Mouse (Mus musculus): ENCODE measurements at regions not wholly inside any gene's neighbourhood (a gene's known extent, or its start where the extent isn't known, plus 50 kb on each side); places are given as distances from the start of the nearest gene placed in this dataset.

DNA sequence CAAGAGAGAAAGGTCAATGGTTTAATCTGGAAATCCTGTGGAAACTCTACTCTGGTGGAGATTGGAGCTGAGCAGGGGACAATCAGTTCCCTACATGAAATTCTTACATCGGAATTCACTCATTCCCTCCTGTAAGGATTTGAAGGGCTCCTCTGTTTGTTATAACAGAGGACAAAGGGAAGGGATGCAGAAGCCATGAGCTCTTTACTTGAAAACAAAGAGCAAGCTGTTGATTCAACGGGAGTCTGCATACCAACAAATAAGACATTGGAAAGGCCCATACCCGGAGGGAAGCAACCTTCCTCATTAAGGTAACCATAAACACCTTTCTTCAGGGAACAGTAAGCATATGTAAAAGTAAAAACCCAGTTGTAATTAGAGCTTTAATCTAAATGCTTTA is 359.3 kb downstream of the Cenpc1 start:
- no peak for DNase-seq (ENCODE audit: low spot score)

GRCm38 (mm10) chr5:85677872-85678271 is 387.5 kb downstream of the Cenpc1 start:
- no peak for DNase-seq (ENCODE audit: low spot score)

DNA sequence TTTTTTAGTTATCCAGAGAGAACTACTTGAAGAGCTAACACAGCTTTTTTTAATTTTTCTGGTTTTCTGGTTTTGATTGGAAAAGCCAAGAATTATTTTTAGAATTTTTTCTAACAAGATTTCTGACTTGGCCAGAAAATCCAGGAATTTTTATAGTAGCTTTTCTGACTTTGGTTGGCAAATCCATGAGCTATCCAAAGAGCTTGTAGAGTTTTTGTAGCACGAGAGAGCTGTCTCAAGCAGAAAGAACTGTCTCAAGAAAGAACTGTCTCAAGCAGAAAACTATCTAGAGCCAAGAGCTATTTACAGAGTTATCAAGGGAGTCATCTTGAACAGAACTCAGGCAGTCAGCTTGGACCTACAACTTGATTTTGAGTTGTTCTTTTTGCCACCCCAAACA is 394.3 kb downstream of the Cenpc1 start:
- no peak for DNase-seq (ENCODE audit: low spot score)

GRCm38 (mm10) chr5:85661487-85661886 is 403.9 kb downstream of the Cenpc1 start:
- no peak for DNase-seq (ENCODE audit: low spot score)

DNA sequence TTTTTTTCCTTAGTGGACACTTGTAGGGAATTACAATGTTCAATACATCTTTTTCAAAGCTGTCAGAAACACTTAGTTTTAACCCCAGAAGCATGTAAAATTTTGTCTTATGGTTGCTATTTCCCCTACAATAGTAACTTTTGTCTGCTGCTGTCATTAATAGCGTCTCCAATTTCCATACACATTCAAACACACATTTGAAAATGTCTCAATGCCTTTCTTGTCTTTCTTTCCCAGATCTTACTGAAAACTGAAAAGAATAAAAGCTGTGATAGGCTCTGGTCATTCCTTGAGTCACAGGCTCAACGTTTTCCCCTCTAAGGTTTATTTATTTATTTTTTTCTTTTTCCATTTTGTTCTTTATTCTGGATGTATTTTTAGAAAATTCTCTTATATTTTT is 444.3 kb downstream of the Cenpc1 start:
- no peak for DNase-seq (ENCODE audit: low spot score)

DNA sequence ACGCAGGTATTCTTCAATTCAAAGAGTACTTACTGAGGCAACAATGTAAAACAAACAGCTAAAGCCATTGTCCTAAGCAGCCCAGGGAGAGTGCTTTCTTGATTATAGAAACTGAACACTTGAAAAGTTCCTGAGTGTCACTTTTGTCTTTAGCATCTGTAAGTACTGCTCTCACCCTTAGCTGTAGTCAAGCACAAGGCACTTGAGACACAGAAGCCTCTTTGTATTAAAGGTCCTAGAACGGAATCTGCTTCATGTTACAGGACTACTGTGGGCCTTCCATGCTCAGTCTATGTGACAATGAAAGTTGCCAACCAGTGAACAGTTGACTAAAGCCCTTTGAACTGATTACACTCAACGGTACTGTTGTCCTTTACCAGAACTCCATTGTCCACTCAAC is 450.6 kb downstream of the Cenpc1 start:
- DNase-seq (ENCODE audit: low spot score): no peak

GRCm38 (mm10) chr5:85612606-85613005 is 452.8 kb downstream of the Cenpc1 start:
- no peak for DNase-seq (ENCODE audit: low spot score)

GRCm38 (mm10) chr5:85609104-85609503 is 456.3 kb downstream of the Cenpc1 start:
- DNase-seq (ENCODE audit: low spot score): no peak

DNA sequence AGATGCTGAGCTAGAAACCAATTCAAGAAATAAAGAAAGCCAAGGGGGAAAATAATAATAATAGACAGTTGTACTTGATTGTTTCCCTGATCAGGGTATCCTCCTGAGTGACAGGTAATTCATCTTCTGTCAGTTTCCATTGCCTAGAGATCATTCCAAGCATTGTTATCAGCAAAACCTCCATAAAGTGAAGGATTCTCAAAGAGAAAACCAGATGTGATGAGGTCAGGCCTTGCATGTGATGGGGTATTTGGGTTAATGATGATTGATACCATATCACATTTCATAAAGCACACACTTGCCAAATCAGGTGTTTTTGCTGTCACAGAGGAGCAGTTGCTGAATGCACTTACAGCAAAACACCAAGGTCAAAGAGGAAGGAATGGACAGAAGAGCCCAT is 467.2 kb downstream of the Cenpc1 start:
- no peak for DNase-seq (ENCODE audit: low spot score)

- no peak for DNase-seq (ENCODE audit: low spot score)
Observed at GRCm38 (mm10) chr5:85595082-85595447, 470.3 kb downstream of the Cenpc1 start.

- DNase-seq (ENCODE audit: low spot score): no peak
Observed at GRCm38 (mm10) chr5:85594413-85595081, 470.8 kb downstream of the Cenpc1 start.

DNA sequence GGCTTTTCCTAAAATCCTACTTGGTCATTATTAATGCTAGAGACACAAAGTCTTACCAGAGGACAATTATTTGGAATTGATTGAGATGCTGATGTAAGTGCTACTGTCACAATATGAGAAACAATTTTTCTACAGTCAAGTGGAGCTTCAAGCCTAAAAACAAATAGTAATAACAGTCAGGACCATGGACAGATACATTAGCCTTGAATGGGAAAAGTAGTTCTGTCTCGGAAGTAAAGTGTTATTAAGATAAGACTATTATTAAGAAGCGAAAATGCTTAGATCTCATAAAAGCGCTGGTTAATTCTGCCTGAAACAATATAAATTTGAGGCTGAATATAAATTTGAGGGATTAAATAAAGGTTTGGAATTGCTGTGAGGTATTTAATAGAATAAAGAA is 473.1 kb downstream of the Cenpc1 start:
- no peak for DNase-seq (ENCODE audit: low spot score)

- DNase-seq (ENCODE audit: low spot score): no peak
Observed at GRCm38 (mm10) chr5:85586727-85587126, 478.7 kb downstream of the Cenpc1 start.

- DNase-seq (ENCODE audit: low spot score): no peak
Observed at GRCm38 (mm10) chr5:85572531-85572930, 492.9 kb downstream of the Cenpc1 start.

GRCm38 (mm10) chr5:85571967-85572366 is 493.4 kb downstream of the Cenpc1 start:
- DNase-seq (ENCODE audit: low spot score): no peak

GRCm38 (mm10) chr5:85571381-85571780 is 494.0 kb downstream of the Cenpc1 start:
- no peak for DNase-seq (ENCODE audit: low spot score)

DNA sequence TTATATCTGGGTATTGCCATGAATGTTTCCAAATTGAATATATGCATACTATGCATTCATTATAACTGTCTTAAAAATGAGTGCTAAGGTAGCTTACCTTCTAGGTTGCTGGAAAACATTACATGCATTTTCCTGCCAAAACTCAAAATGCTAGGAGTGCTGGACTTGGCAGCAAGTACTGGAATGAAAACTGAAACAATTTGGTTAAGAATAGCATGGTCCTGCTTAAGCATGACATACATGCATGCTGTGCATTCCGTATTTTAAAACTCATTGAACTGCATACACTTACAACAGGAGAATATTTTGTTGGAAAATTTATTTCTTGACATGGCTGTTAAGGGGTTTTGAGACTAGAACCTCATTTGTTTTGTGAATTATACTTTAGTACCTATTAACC is 529.1 kb downstream of the Cenpc1 start:
- no peak for DNase-seq (ENCODE audit: low spot score)

DNA sequence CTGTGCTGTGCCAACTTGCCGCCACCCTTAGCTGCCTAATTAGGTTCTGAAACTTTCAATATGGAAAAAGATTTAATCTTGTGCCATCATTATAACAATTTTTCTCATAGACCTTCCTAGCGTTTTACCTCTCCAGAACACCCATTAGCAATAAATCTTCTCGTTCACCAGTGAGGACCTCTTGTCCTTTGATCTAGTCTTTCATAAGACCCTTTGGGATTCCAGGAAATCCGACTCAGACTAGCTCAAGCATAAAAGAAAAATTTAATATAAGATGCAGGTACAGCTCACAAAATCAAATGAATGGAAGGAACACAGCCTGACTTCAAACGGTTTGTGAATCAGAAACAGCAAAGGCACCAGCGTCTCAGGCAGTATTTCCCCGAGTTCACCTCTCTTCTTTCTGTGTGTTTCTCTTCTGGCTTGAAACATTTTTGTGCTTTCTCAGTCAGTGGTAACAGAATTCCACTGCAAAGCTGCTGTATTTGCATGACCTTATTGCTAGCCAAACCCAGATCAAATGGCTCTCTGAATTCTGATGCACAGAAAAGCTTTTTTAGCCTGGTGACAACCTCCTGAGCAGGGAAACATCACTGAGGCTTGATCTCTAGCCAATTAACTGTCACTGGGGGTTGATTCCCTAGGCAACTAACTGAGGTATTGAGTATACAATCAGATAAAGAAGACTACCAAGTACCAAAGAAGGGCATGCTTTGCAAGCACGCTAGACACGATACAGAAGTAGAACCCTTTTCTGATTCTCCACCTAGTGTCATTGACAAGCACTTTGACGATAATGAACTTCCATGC is 539.8 kb downstream of the Cenpc1 start:
- no peak for DNase-seq (ENCODE audit: low spot score)

GRCm38 (mm10) chr5:85505244-85505643 is 560.1 kb downstream of the Cenpc1 start:
- no peak for DNase-seq (ENCODE audit: low spot score)

DNA sequence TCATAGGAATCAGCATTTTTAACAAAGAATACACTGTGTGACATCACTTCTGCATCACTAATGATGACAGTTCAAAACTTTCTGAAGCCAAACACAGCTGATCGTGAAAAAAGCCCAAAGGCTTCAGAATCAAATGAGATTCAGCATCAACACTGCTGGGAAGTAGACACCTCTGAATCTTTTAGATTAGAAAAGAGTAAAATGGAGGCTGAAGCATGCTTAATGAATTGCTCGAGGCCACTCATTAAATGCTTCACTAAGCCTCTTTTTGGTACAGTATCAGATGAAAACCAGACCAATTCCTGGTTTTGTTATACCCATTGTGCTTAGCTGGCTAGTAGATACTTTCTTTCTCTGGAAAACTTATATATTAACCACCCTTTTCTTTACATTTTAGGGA is 568.1 kb downstream of the Cenpc1 start:
- no peak for DNase-seq (ENCODE audit: low spot score)

GRCm38 (mm10) chr5:85485733-85486322 is 579.6 kb downstream of the Cenpc1 start:
- no peak for DNase-seq (ENCODE audit: low spot score)

- DNase-seq (ENCODE audit: low spot score): no peak
Observed at GRCm38 (mm10) chr5:85485157-85485556, 580.2 kb downstream of the Cenpc1 start.

- no peak for DNase-seq (ENCODE audit: low spot score)
Observed at GRCm38 (mm10) chr5:85467811-85468210, 597.6 kb downstream of the Cenpc1 start.
